Mouse (Mus musculus): ENCODE results near the gene Spag6.

The Spag6 gene

DNA sequence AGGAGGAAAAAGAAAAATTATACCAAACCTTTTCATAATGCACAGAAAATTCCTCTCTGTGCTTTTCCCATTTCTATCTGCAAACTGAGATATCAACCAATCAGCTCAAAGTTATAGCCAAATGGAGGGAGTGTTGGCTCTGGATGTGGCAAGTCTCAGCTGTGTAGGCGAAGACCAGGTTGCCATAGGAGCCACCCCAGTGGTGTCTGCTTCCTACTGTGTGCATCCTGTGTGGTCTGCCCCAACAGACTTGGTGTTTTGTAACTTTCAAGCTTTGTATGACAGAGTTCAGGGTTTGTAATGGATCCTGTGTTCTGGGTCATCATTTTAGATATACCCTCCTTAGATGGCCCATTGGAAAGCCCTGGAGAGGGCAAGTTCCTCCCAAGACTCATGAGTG, 30.6 kb downstream of the Spag6 start:
- CTCF ChIA-PET = no interaction called here

DNA sequence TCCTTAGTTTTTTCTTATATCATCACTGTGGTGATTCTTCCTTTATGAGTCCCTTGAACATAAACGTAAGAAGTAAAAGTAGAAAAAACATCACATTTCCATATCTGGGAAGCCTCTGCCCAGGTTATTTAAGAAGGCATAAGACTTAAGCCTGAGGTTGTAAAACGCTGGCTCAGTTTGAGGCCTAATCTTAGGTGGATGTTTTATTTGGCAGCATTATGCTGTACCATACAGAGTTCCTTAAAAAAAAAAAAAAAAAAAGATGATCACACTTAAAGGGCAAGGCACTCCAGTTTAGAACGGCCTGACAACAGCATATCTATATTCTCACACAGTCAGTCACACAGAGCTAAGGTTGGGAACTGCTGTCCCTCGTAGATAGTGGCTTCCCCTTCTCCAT, 32.0 kb downstream of the Spag6 start:
- CTCF ChIA-PET = no interaction called here

DNA sequence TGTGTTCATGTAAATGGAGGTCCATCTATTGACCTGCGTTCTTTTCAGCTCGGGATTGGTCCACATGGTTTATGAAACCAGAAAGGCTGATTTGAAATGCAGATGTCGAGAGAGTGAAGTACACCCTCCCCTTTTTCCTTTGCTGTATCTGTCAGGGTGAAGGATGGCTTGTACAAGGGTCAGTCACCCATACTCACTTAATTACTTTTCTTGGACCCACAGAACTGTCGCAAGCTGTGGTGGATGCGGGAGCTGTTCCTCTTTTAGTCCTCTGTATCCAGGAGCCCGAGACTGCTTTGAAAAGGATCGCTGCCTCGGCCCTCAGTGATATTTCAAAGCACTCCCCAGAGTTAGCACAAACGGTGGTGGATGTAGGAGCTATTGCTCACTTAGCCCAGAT, 37.9 kb downstream of the Spag6 start:
- CTCF ChIA-PET = no interaction called here

DNA sequence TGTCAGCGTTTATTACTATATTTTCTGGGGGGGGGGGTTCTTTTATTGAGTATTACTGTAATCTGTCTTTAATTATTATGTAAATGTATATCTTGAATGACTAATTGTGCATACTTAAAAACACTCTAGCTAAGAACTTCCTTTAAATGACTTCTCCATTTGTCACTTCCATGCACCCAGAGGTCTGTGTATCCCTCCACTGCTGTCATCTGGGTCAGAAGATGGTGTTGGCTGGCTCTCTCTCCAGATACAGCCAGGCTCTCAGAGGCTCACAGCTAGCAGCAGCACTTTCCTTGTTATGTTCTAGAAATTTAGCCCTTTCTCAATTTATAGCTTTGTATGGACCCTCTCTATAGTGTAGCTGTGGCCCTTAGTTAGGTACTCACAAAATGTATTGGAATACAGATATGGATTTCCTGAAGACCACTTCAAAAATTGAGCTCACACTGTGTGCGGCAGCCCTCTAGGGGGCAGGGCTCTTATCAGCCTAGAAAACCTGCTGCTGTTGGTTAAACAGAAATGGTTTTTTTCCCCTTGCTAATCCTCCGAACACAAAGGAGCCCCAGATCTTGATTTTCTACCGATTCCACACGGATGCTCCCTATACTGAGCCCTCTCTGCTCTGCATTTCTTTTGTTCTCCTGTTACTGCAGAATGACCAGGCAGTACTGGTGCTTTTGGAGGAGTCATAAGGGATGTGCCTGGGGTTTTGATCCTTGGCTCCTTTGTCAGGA, 40.7 kb downstream of the Spag6 start:
- CTCF ChIA-PET = no interaction called here

DNA sequence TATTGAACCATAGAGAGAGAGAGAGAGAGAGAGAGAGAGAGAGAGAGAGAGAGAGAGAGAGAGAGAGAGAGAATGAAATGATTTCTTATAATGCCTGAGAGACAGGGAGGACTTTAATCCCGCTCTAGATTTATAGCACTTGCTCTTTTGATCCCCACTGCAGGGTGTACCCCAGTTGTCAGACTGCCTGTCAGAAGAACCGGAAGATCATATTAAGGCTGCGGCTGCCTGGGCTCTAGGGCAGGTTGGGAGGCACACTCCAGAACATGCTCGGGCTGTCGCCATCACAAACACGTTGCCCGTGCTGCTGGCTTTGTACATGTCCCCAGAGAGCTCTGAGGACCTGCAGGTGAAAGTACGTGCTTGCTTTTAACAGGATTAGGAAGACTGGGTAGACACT, 43.2 kb downstream of the Spag6 start:
- CTCF ChIA-PET = no interaction called here

DNA sequence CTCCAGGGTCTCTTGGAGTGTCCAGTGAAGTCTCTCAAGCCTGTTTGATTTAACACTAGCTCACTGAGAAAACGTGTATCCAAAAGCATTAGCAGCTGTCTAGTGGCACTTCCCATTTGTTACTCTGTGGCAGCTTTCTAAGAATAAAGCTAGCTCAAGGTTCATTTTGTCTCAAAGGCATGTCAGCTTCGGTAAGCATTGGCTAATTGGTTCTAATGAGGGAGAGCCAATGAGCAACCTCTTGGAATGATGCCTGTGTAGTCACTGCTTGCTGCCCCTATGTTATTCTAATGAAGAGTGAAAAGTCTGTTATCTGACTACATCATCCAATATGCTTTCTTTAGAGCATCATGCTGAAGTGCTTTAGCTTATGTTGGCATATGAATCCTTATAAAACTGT, 45.4 kb downstream of the Spag6 start:
- CTCF ChIA-PET = no interaction called here

DNA sequence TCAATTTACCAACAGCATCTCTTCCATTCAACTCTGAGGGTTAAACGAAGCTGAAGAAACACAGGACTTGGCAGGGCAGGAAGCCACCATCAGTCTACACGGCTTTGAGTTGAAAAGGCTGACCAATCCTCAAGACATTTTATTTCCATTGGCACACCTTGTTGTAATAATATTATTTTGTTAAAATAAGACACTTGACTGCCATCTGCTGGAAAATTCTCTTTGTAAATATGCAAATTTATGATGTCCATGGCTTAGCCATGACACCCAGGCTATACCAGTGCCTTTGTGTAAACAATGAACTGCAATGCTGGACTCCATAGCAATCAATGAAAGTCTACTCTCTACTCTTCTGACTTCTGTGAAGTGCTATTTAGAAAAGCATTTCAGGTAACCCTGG, 62.3 kb downstream of the Spag6 start:
- CTCF ChIA-PET = no interaction called here

DNA sequence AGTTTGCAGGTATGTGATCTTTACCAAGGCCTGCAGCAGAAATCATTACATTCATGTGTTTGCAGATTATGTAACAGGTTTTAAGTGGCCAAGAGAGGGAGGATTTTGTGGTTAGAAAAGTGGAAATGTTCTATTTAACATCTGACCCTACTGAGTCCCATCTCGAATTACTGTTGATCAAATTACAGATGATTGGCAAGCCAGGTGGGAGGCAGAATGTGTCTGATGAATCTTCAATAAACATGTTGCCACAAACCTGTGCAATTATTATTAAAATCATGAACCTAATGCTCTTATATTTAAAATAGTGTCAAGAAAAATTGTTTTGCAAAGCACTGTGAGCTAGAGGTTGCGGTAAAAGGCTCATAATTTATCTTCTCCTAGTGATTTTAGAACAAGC, 71.0 kb downstream of the Spag6 start:
- CTCF ChIA-PET = no interaction called here

DNA sequence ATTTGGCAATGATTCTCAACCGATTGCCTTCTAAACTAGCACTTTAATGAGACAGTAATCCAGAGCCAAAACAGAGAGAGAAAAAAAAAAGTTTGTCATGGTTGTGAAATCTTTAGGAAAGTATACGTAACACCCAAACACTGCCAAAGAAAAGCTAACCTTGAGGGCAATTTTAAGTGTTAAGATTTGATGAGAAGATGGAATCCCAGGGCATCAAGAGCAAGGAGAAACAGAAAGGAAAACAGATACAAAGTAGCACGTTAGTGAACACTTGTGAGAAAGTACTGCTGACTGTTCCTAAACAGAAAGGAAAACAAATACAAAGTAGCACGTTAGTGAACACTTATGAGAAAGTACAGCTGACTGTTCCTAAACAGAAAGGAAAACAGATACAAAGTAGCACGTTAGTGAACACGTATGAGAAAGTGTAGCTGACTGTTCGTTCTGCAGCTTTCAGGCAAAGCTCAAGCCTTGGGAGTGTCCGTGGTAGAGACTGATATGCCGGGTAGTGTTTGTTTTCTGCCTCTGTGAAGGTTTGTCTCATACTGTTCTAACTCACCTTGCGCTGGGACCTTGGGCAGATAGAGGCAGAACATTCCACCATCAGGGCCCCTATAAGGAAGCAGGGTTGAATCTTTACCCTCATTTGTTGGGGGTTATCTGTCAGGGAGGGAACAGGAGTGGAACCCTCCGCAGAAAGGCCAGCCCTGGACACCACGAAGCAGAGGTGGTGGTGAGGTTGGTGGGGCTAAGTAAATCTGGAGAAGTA, 71.8 kb downstream of the Spag6 start:
- CTCF ChIA-PET = no interaction called here

DNA sequence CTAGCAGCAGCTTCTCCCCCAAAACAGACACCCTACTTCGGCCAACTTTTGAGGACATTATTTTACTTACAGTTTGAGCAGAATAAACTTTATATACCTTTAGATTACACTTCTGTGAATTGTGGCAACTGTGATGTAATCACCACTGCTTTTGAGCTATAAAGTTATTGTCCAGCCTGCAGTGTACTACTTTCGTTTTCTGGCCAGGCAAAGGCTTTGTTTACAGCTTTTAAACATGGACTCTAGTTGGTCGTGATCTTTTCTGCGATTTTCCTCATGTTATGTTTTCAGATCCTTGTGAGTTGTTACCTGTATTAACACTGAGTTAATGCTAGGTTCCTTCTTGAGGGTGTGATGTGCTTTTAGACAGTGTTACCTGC, 72.6 kb downstream of the Spag6 start:
- CTCF ChIA-PET = no interaction called here

DNA sequence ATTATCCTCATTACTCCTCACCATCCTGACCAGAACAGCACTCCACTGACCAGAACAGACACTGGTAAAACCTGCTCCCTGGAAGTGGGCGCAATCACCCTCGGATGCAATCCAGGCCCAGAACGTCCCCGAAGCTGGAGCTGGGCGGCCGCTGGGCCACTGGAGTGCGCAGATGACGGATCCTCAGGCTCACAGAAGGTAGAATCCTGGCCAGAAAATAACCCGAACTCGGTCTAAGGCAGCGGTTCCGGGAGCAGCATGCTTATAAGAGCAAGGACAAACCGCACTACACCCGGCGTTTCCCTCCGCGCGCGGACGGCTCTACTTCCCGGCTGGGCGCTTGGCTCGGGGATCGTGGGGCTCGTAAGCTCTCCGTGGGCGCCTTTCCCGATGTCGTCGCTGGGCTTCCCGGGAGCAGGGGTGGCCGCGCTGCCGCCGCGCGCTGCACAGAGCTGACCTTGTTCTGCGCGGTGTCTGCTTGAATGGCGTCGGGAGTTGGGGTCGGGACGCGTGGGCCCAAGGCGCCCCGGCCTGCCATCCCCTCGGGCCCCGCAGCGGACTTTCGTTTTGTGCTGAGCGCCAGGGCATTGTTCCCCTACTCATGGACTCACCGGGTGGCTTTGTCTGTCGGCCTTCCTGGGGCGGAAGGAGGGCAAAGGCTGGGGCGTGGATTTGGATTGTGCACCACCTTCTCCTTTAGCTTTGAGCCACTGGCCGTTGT, 73.1 kb downstream of the Spag6 start:
- CTCF ChIA-PET = no interaction called here

DNA sequence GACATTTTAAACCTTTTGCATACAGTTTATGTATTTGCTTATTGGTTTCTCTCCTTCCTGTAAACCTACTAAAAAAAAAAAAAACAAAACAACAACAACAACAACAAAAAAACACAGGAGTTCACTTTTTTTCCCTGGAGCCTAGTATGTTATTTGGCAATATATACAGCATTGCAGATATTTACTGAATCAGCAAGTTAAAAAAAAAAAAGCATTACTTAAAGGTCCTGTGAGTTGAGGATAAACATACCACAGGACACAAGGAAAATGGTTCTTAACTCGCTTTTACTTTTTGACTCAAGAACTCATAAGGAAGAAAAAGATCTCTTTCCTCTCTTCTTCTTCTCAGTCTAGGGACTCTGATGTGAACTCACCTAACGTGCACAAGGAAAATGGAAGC, 74.6 kb downstream of the Spag6 start:
- CTCF ChIA-PET = interaction anchor here (0.7 kb wide), 1 partner anchor 119 kb away, joined by 3 read pairs; no protein-coding TSS in a partner anchor

DNA sequence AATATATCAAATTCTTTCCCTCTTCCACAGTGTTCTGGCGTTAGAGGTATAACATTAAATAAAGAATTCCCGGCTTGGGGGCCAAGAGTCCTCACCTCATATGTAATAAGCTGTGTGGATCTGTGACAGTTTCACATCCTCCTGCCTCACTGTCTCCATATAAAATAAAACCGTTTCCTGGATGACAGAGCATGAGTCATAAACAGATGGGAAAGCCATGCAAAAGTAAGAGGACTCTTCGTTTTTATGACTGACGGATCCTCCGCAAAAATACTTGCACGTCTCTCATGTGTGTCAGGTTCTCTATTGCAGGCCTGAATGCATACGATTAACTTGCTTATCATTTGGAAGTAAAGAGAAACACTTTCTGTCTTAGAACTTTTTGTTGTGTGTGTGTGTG, 78.6 kb downstream of the Spag6 start:
- CTCF ChIA-PET = no interaction called here

DNA sequence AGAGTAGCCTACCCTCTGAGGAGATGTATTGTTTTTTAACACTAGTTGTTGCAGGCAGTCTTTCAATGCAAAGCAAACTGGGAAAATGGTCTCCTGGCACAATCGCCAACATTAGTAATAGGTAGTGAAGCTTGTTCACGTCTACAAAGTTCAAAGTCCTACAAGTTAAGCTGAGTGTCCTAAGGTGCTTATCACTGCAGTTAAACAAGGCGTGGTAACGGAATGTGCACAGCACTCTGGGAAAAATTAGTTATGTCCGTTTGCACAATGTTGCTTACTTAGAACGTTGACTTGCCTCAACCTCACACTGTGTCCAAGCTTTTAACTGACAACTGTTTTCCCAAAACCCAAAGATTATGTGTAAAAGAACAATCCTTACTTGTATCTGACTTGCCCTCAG, 80.5 kb downstream of the Spag6 start:
- CTCF ChIA-PET = interaction anchor here (0.7 kb wide), 1 partner anchor 477 kb away, joined by 4 read pairs; no protein-coding TSS in a partner anchor

DNA sequence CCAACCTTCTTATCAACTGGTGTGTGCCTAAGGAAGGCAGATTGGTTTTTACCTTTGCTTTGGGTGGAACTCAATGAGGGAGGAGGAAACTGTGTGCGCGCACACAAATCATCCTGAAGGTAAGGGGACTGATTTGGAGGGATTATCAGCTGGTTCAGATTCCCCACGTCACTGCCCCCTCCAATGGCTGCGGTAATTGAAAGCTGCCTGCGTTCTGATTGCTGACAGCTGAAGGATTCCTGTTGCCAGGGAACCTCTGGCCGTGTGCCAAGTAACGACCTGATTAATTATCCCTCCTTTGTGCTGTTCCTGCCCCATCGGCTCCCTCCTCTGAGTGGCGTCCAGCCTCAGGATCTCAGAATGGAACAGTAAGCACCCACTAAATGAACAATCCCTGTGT, 84.4 kb downstream of the Spag6 start:
- CTCF ChIA-PET = no interaction called here

DNA sequence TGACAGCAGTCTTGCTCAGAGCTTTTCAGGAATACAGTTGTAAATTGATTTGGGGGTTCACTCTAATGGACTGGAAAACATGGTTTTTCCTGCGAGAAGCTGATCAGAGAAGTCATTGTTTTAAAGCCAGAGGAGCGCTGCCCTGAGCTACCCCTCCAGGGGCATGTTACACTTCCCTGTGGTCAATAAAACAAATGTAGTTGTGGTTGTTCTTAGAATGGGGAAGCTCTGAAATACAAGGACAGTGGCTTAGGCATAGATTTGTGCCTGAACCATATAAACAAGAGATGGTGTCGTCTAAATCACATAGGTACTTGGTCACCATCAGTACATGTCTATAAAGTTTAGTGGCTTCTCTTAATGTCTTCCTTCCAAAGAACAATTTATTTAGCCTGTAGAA, 86.0 kb downstream of the Spag6 start:
- CTCF ChIA-PET = no interaction called here

DNA sequence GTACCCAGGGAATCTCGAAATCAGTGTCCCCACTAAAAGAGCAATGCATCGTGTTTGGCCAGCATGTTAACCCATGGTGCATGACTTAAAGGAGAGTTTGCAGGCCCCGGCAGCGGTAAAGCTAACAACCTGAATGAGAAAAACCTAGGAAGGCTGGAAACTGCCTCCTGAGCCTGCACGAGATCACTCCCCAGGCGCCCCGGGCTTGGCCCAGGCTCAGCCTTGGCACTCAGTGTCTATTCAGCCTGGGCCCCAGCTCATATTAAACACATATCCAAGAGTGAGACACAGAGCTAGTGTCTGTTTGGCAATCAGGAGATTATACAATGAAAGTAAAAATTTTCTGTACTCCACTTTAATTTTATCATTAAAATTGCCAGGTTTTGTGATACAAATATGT, 87.5 kb downstream of the Spag6 start:
- CTCF ChIA-PET = no interaction called here

DNA sequence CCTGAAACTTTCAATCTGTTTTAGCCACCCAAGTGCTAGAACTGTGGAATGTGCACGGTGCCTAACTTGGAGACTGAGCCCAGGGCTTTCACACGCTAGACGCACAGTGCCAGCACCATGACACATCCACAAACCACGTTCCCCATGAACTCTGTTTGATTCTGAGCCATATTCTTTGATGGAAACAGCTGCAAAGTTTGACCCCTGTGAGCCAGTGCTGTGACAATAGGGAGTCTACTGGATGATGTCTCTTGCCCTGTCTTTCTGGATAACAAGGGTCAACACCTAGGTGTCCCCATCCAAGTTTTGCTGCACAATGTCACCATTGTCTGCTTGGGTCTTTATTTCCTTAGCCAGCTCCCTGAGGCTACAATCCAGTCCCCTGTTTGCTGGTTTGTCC, 100.4 kb downstream of the Spag6 start:
- CTCF ChIA-PET = no interaction called here

DNA sequence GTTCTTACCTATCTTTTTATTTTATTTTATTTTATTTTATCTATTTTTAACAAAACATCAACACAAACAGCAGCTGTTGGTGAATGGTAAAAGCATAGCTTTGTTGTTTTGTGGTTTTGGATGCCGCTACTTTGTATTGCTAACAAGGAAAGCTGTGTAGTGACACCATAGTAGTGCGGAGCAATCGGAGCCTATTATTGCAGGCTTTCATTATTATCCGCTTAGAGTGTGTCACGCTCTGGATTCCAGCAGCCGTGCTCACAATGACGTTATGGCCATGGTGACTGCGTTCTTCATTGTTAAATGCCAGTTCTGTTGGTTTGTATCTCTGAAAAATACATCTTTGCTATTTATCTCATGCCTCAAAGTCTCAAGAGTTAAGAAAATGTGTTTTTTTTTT, 103.9 kb downstream of the Spag6 start:
- CTCF ChIA-PET = no interaction called here

DNA sequence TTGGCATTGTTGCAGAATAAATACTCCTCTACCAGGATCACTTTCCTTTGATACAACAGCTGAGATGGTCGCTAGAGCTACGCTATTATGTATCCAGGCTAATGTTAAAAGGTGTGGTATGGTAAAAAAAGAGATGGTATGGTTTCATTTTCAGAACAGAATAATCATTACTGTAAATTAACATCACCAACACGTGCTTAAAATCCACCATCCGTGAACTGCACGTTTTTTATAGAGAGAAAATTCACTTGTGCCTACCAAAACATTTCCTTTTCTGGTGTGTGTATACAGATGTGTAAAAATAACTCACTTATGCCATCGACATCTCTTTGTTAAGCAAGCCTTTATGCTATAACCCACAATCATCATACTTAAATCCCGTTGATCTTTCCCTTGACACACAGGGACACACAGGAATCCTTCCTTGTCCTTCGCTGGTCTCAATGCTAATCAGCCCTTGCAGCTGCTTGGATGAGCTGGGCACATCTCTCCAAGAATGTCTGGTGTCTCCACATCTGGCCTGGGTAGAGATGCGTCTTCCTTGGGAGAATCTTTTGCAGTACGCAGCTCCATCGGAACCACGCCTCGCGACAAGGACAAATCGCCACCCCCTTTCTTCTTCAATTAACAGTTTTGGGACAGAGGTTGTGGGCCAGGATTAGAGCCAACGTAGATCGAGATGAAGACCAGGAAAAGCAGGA, 105.6 kb downstream of the Spag6 start:
- CTCF ChIA-PET = interaction anchor here (0.6 kb wide), 1 partner anchor 91 kb away, joined by 4 read pairs; no protein-coding TSS in a partner anchor

Data from spleen, embryonic (tissue).